Mouse (Mus musculus) MEL (cell line): ENCODE results near the gene Smc1a. TPM values are rescaled to one million over a fixed set of nuclear protein-coding genes. Genes with fewer than 3 reads are reported as not detected.
A peak's percentile ranks its signal among the peaks of the same experiment; 100 is the strongest.

ENCODE experiments used
- DNase-seq: peaks from one replicate; pipeline ENCODE4 v3.0.0; 2011; ENCODE audit warnings: low read depth, low spot score
- H3K27ac ChIP-seq: 2 replicates; pipeline ENCODE4 v1.5.1; 2012; ENCODE audit warnings: low read depth, mild to moderate bottlenecking, control low read depth, low read length, moderate library complexity; ENCODE audit not compliant: control insufficient read depth
- H3K27me3 ChIP-seq, 2 experiments: fragments of 150-350 bp in 1 of 2; sonication (generic) in 1 of 2; 2 replicates each; pipeline ENCODE4 v1.6.1; 2012; ENCODE audit warnings: low read length in 2 of 2, mild to moderate bottlenecking in 2 of 2, improper control_type of control experiment in 1 of 2, moderate library complexity in 1 of 2; ENCODE audit not compliant: insufficient read depth in 2 of 2, control insufficient read depth in 1 of 2
- H3K36me3 ChIP-seq, 2 experiments: 2 replicates each; pipeline ENCODE4 v1.6.1; 2012 to 2014; ENCODE audit warnings: low read length in 2 of 2, improper control_type of control experiment in 1 of 2, inconsistent platforms in 1 of 2, mild to moderate bottlenecking in 1 of 2; ENCODE audit not compliant: insufficient read depth in 2 of 2, control insufficient read depth in 1 of 2
- H3K4me1 ChIP-seq, 2 experiments: fragments of 150-350 bp in 1 of 2; sonication (generic) in 1 of 2; 2 replicates each; pipeline ENCODE4 v1.6.1; 2012; ENCODE audit warnings: low read length in 2 of 2, improper control_type of control experiment in 1 of 2, mild to moderate bottlenecking in 1 of 2; ENCODE audit not compliant: insufficient read depth in 2 of 2, control insufficient read depth in 1 of 2
- H3K4me3 ChIP-seq, 2 experiments: fragments of 150-350 bp in 1 of 2; sonication (generic) in 1 of 2; 2 replicates each; pipeline ENCODE4 v1.5.1; 2012; ENCODE audit warnings: low read depth in 2 of 2, low read length in 2 of 2, mild to moderate bottlenecking in 2 of 2, moderate library complexity in 2 of 2, control low read depth in 1 of 2, improper control_type of control experiment in 1 of 2; ENCODE audit not compliant: control insufficient read depth in 1 of 2, insufficient read depth in 1 of 2
- H3K79me2 ChIP-seq: 2 replicates; pipeline ENCODE4 v1.6.1; 2012; ENCODE audit warnings: mild to moderate bottlenecking, low read length, moderate library complexity; ENCODE audit not compliant: control insufficient read depth, poor library complexity, insufficient read depth
- H3K9ac ChIP-seq: 2 replicates; pipeline ENCODE4 v1.6.1; 2012; ENCODE audit warnings: low read depth, mild to moderate bottlenecking, control low read depth, low read length, moderate library complexity; ENCODE audit not compliant: control insufficient read depth, poor library complexity, severe bottlenecking
- H3K9me3 ChIP-seq: fragments of 150-350 bp; sonication (generic); replicated peaks from 2 replicates; pipeline ENCODE4 v1.6.1; 2012; ENCODE audit warnings: mild to moderate bottlenecking, low read length, improper control_type of control experiment, moderate library complexity; ENCODE audit not compliant: insufficient read depth
- BHLHE40 ChIP-seq: IDR thresholded peaks from 2 replicates; pipeline ENCODE4 v1.6.1; 2012; ENCODE audit warnings: low read depth, mild to moderate bottlenecking, inconsistent platforms, low read length, improper control_type of control experiment, borderline replicate concordance
- CHD1 ChIP-seq: IDR thresholded peaks from 2 replicates; pipeline ENCODE4 v1.6.1; 2012; ENCODE audit warnings: low read depth, mild to moderate bottlenecking, inconsistent platforms, low read length, improper control_type of control experiment
- CHD2 ChIP-seq: IDR thresholded peaks from 2 replicates; pipeline ENCODE4 v1.6.1; 2011; ENCODE audit warnings: low read length, improper control_type of control experiment
- CTCF ChIP-seq, 3 experiments: IDR thresholded peaks in 2 of 3; conservative IDR thresholded peaks in 1 of 3; 2 replicates each; pipeline ENCODE4 v1.5.1; 2011 to 2012; ENCODE audit warnings: low read length in 3 of 3, low read depth in 2 of 3, mild to moderate bottlenecking in 2 of 3, improper control_type of control experiment in 1 of 3, inconsistent platforms in 1 of 3, mixed read lengths in 1 of 3, moderate library complexity in 1 of 3; ENCODE audit not compliant: control insufficient read depth in 1 of 3, insufficient read depth in 1 of 3, poor library complexity in 1 of 3, severe bottlenecking in 1 of 3
- E2F4 ChIP-seq: IDR thresholded peaks from 2 replicates; pipeline ENCODE4 v1.6.1; 2011; ENCODE audit warnings: low read depth, low read length, improper control_type of control experiment, borderline replicate concordance
- ELF1 ChIP-seq: IDR thresholded peaks from 2 replicates; pipeline ENCODE4 v1.6.1; 2014; ENCODE audit warnings: low read depth, mild to moderate bottlenecking, inconsistent platforms, low read length, improper control_type of control experiment, moderate library complexity
- EP300 ChIP-seq, 2 experiments: IDR thresholded peaks; 2 replicates each; pipeline ENCODE4 v1.6.1; 2011; ENCODE audit warnings: improper control_type of control experiment in 2 of 2, low read length in 2 of 2, low read depth in 1 of 2, mild to moderate bottlenecking in 1 of 2
- GABPA ChIP-seq: IDR thresholded peaks from 2 replicates; pipeline ENCODE4 v1.6.1; 2012; ENCODE audit warnings: low read depth, mild to moderate bottlenecking, inconsistent platforms, low read length, improper control_type of control experiment, moderate library complexity
- HCFC1 ChIP-seq: IDR thresholded peaks from 2 replicates; pipeline ENCODE4 v1.6.1; 2012; ENCODE audit warnings: low read depth, mild to moderate bottlenecking, inconsistent platforms, low read length, improper control_type of control experiment, moderate library complexity
- JUND ChIP-seq: IDR thresholded peaks from 2 replicates; pipeline ENCODE4 v1.6.1; 2011; ENCODE audit warnings: low read depth, mild to moderate bottlenecking, improper control_type of control experiment, low read length
- KAT2A ChIP-seq: conservative IDR thresholded peaks from 2 replicates; pipeline ENCODE4 v1.6.1; 2012; ENCODE audit warnings: low read depth, low read length, improper control_type of control experiment, inconsistent platforms
- MAFK ChIP-seq: IDR thresholded peaks from 2 replicates; pipeline ENCODE4 v1.6.1; 2011; ENCODE audit warnings: low read depth, mild to moderate bottlenecking, low read length, improper control_type of control experiment, borderline replicate concordance
- MAX ChIP-seq: IDR thresholded peaks from 2 replicates; pipeline ENCODE4 v1.6.1; 2011; ENCODE audit warnings: low read length, improper control_type of control experiment
- MAZ ChIP-seq: IDR thresholded peaks from 2 replicates; pipeline ENCODE4 v1.6.1; 2012; ENCODE audit warnings: low read depth, mild to moderate bottlenecking, inconsistent platforms, low read length, improper control_type of control experiment
- MEF2A ChIP-seq: IDR thresholded peaks from 2 replicates; pipeline ENCODE4 v1.6.1; 2014; ENCODE audit warnings: low read depth, mild to moderate bottlenecking, inconsistent platforms, low read length, improper control_type of control experiment; ENCODE audit not compliant: poor library complexity, insufficient replicate concordance, severe bottlenecking; ENCODE audit errors: extremely low read depth
- MXI1 ChIP-seq: IDR thresholded peaks from 2 replicates; pipeline ENCODE4 v1.6.1; 2011; ENCODE audit warnings: mild to moderate bottlenecking, low read depth, low read length, improper control_type of control experiment
- MYB ChIP-seq: IDR thresholded peaks from 2 replicates; pipeline ENCODE4 v1.6.1; 2011; ENCODE audit warnings: mild to moderate bottlenecking, low read depth, low read length, improper control_type of control experiment
- MYC ChIP-seq: IDR thresholded peaks from 2 replicates; pipeline ENCODE4 v1.6.1; 2011; ENCODE audit warnings: low read depth, mild to moderate bottlenecking, low read length, improper control_type of control experiment, moderate library complexity
- NELFE ChIP-seq: IDR thresholded peaks from 2 replicates; pipeline ENCODE4 v1.6.1; 2011; ENCODE audit warnings: low read depth, low read length, improper control_type of control experiment
- NRF1 ChIP-seq: IDR thresholded peaks from 2 replicates; pipeline ENCODE4 v1.6.1; 2014; ENCODE audit warnings: low read depth, mild to moderate bottlenecking, inconsistent platforms, low read length, improper control_type of control experiment, moderate library complexity; ENCODE audit not compliant: poor library complexity, insufficient read depth, severe bottlenecking
- POLR2A ChIP-seq, 2 experiments: IDR thresholded peaks; 2 replicates each; pipeline ENCODE4 v1.6.1; 2011 to 2012; ENCODE audit warnings: low read length in 2 of 2, mild to moderate bottlenecking in 2 of 2, control low read depth in 1 of 2, improper control_type of control experiment in 1 of 2, low read depth in 1 of 2, moderate library complexity in 1 of 2; ENCODE audit not compliant: control insufficient read depth in 1 of 2, insufficient read depth in 1 of 2, poor library complexity in 1 of 2
- POLR2AphosphoS2 ChIP-seq: IDR thresholded peaks from 2 replicates; pipeline ENCODE4 v1.6.1; 2011; ENCODE audit warnings: low read length, improper control_type of control experiment
- RCOR1 ChIP-seq: IDR thresholded peaks from 2 replicates; pipeline ENCODE4 v1.6.1; 2012; ENCODE audit warnings: low read depth, mild to moderate bottlenecking, inconsistent platforms, low read length, improper control_type of control experiment
- SIN3A ChIP-seq: IDR thresholded peaks from 2 replicates; pipeline ENCODE4 v1.6.1; 2012; ENCODE audit warnings: low read length, improper control_type of control experiment, inconsistent platforms
- SMC3 ChIP-seq: IDR thresholded peaks from 2 replicates; pipeline ENCODE4 v1.6.1; 2011; ENCODE audit warnings: low read depth, low read length, improper control_type of control experiment
- TAL1 ChIP-seq: IDR thresholded peaks from 2 replicates; pipeline ENCODE4 v1.6.1; 2012; ENCODE audit warnings: mild to moderate bottlenecking, inconsistent platforms, low read length, moderate library complexity, mixed read lengths
- TBP ChIP-seq: IDR thresholded peaks from 2 replicates; pipeline ENCODE4 v1.8.0; 2011; ENCODE audit warnings: low read depth, low read length, improper control_type of control experiment
- TCF12 ChIP-seq: IDR thresholded peaks from 2 replicates; pipeline ENCODE4 v1.6.1; 2014; ENCODE audit warnings: low read depth, mild to moderate bottlenecking, inconsistent platforms, low read length, improper control_type of control experiment, moderate library complexity
- UBTF ChIP-seq: IDR thresholded peaks from 2 replicates; pipeline ENCODE4 v1.6.1; 2012; ENCODE audit warnings: low read depth, mild to moderate bottlenecking, inconsistent platforms, low read length, improper control_type of control experiment, moderate library complexity, borderline replicate concordance; ENCODE audit not compliant: insufficient read depth
- ZMIZ1 ChIP-seq: IDR thresholded peaks from 2 replicates; pipeline ENCODE4 v1.6.1; 2012; ENCODE audit warnings: low read depth, mild to moderate bottlenecking, inconsistent platforms, low read length, improper control_type of control experiment, moderate library complexity
- ZNF384 ChIP-seq: IDR thresholded peaks from 2 replicates; pipeline ENCODE4 v1.6.1; 2012; ENCODE audit warnings: low read depth, mild to moderate bottlenecking, inconsistent platforms, low read length, improper control_type of control experiment
- polyA plus RNA-seq, 2 experiments: library from polyadenylated mRNA; stranded (reverse) in 1 of 2; unstranded in 1 of 2; fragments of >175 nt in 1 of 2; fragments of >200 nt in 1 of 2; gene quantifications; 2 replicates each; pipeline versions ENCODE4 v1.2.1 to v1.2.4; 2012; ENCODE audit warnings: low replicate concordance in 2 of 2, low read depth in 1 of 2; ENCODE audit not compliant: insufficient read length in 2 of 2, insufficient read depth in 1 of 2, missing spikeins in 1 of 2
- total RNA-seq: library from RNA; depleted of rRNA; stranded (reverse); fragments of 300-350 nt; gene quantifications from 2 replicates; pipeline ENCODE4 v1.2.3, GENCODE M21; 2012

Gene Smc1a
- total and polyA plus RNA-seq, 3 experiments = 84.7 to 188 (median 174) TPM

DNA sequence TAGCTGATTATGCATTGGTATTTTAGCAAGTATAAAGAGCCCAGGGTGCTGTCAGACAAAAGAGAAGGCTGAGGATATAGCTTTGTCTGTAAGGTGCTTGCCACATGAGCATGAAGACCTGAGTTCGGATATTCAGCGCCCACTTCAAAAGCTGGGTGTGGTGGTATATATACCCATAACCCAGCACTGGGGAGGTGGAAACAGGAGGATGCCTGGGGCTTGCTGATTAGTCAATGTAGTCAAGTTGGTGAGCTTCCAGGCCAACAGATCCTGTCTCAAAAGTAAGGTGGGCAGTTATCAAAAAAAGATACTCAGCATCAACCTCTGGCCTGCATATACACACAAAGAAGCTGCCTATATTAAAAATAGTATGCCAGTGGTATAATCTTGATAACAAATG lies 3.1 kb downstream of the Smc1a start:
- H3K27ac ChIP-seq = no peak overlapping the region; the same call in 1 of the 2 replicates
- H3K36me3 ChIP-seq = peaks cover 14 to 29% of the 10 kb centered on the region in 2 experiments
- no peak overlapping the region for H3K9ac ChIP-seq
- peaks cover 2 to 13% of the 10 kb centered on the region in 2 experiments for H3K4me1 ChIP-seq
- H3K4me3 ChIP-seq = no peak overlapping the region
- no peaks in the 10 kb centered on the region for H3K27me3 ChIP-seq
- peak; percentile 53 for TF ChIP-seq TAL1
- no peak for TF ChIP-seq NRF1
- no peaks in the 10 kb centered on the region for H3K9me3 ChIP-seq
- H3K79me2 ChIP-seq = peaks cover 62% of the 10 kb centered on the region
- DNase-seq = peak; percentile 45

DNA sequence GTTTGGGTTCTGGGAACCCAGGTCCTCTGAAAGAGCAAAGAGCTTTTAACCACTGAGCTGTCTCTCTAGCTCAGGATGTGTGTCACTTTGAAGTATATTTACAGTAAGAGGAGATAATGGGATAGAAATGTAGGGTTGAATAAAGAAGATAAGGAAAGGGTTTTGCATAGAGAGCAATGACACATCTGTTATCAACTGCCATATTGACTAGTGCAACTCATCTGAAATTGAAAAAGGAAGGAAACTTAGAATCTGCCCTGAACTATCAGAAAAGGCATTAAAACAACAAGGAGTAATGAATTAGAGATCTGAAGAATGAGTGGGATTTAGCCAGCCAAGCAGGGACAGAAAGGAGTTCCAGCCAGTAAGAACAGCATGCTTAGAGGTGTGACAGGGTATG lies 23.6 kb downstream of the Smc1a start:
- Histone ChIP-seq H3K4me1 (peaks cover 15 to 25% of the 10 kb centered on the region in 2 experiments), H3K79me2 (no peaks in the 10 kb centered on the region), H3K9me3 (no peaks in the 10 kb centered on the region), H3K27ac (peak overlapping the region; percentile 90), H3K9ac (peak overlapping the region; percentile 4; the same call in 1 of the 2 replicates), H3K4me3 (no peak overlapping the region), H3K36me3 (peaks cover 39 to 58% of the 10 kb centered on the region in 2 experiments), H3K27me3 (no peaks in the 10 kb centered on the region)
- DNase-seq = peak; percentile 85
- peak; percentile 58; the same call in 1 of the 2 replicates for TF ChIP-seq MYC
- TF ChIP-seq E2F4 = no peak
- TF ChIP-seq ZMIZ1 = no peak
- TF ChIP-seq POLR2A (IDR thresholded peaks at IDR 0.05; ENCODE audit: control insufficient read depth in 1 of 2, insufficient read depth in 1 of 2, low read depth in 1 of 2, low read length in 2 of 2, poor library complexity in 1 of 2) = no peak
- peak; percentile 11; the same call in 1 of the 2 replicates for TF ChIP-seq BHLHE40
- no peak for TF ChIP-seq UBTF
- TF ChIP-seq MAZ = no peak
- TF ChIP-seq MAX = peak; percentile 41; the same call in 1 of the 2 replicates
- TF ChIP-seq KAT2A = peak; percentile 53
- TF ChIP-seq POLR2AphosphoS2 = 0 out of 2 replicates have a peak, but pooled peaks have one; percentile 28
- TF ChIP-seq SIN3A = peak; percentile 86
- TF ChIP-seq JUND = no peak
- peak; percentile 43; the same call in 1 of the 2 replicates for TF ChIP-seq MXI1
- TF ChIP-seq TCF12 = peak; percentile 95
- 0 out of 2 replicates have a peak, but pooled peaks have one; percentile 48 for TF ChIP-seq MAFK
- TF ChIP-seq CTCF (IDR thresholded peaks at IDR 0.05 in 2 of 3, conservative IDR thresholded peaks at IDR 0.05 in 1 of 3; ENCODE audit: control insufficient read depth in 1 of 3, insufficient read depth in 1 of 3, low read depth in 2 of 3, low read length in 3 of 3, poor library complexity in 1 of 3, severe bottlenecking in 1 of 3) = no peak
- no peak for TF ChIP-seq CHD1
- TF ChIP-seq SMC3 = 0 out of 2 replicates have a peak, but pooled peaks have one; percentile 2
- TF ChIP-seq NELFE = no peak
- TF ChIP-seq TAL1 = peak; percentile 87
- TF ChIP-seq ELF1 = 0 out of 2 replicates have a peak, but pooled peaks have one; percentile 39
- TF ChIP-seq ZNF384 = 0 out of 2 replicates have a peak, but pooled peaks have one; percentile 42
- TF ChIP-seq CHD2 = peak; percentile 40
- no peak for TF ChIP-seq GABPA
- peak; percentile 68; the same call in 1 of the 2 replicates for TF ChIP-seq MEF2A
- peak; percentile 59 for TF ChIP-seq MYB
- peak; percentile 98 to 99 for TF ChIP-seq EP300 (IDR thresholded peaks at IDR 0.05; ENCODE audit: low read depth in 1 of 2, low read length in 2 of 2)
- TF ChIP-seq TBP = peak; percentile 50; the same call in 1 of the 2 replicates
- TF ChIP-seq HCFC1 = 0 out of 2 replicates have a peak, but pooled peaks have one; percentile 36
- TF ChIP-seq RCOR1 = peak; percentile 86
